Mouse (Mus musculus): ENCODE measurements at regions not wholly inside any gene's neighbourhood (a gene's known extent, or its start where the extent isn't known, plus 50 kb on each side); places are given as distances from the start of the nearest gene placed in this dataset.

DNA sequence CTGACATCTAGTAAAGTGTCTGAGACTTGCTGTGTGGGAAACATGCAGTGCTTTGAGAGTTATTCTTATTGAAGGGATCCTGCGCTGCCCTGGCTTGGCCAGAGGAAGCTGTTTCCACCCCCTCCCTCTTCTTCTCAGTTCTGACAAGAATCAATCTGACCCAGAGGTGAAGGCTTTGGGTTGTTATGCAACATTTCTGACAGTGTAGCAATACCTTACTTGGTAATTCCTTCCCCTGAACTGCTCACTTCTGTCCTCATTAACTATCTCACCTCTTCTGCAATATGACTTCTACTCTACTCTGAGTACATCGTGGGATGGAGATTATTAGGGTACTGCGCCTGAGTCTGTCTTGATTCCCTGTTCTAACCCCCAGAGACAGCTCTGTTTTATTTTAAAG, 586.8 kb upstream of the Nrsn1 start:
- 83% methylated on average over 3 of the region's 3 CpGs for WGBS
- Histone ChIP-seq H3K4me1 (ENCODE audit: insufficient read depth, low read length) (no peaks in the 10 kb centered on the region), H3K27me3 (ENCODE audit: insufficient read depth, low read length) (no peaks in the 10 kb centered on the region), H3K9ac (replicated peaks; ENCODE audit: low read length) (no peak overlapping the region), H3K36me3 (ENCODE audit: insufficient read depth, low read length) (no peaks in the 10 kb centered on the region), H3K4me2 (ENCODE audit: low read depth, low read length) (no peak overlapping the region), H3K9me3 (ENCODE audit: low read length) (no peaks in the 10 kb centered on the region), H3K4me3 (ENCODE audit: low read length) (no peak overlapping the region), H3K27ac (no peak overlapping the region)
- ATAC-seq (no peak), DNase-seq (ENCODE audit: low spot score) (no peak)
- no peak for TF ChIP-seq CTCF (IDR thresholded peaks at IDR 0.05; ENCODE audit: low read depth)

- DNase-seq (ENCODE audit: low spot score) (no peak), ATAC-seq (no peak)
- Histone ChIP-seq H3K4me1 (ENCODE audit: insufficient read depth, low read length) (no peaks in the 10 kb centered on the region), H3K27ac (no peak overlapping the region), H3K4me2 (ENCODE audit: low read depth, low read length) (no peak overlapping the region), H3K36me3 (ENCODE audit: insufficient read depth, low read length) (no peaks in the 10 kb centered on the region), H3K4me3 (ENCODE audit: low read length) (no peak overlapping the region), H3K9ac (replicated peaks; ENCODE audit: low read length) (no peak overlapping the region), H3K27me3 (ENCODE audit: insufficient read depth, low read length) (no peaks in the 10 kb centered on the region), H3K9me3 (ENCODE audit: low read length) (no peaks in the 10 kb centered on the region)
- 91% methylated on average over 2 of the region's 2 CpGs for WGBS
- TF ChIP-seq CTCF (IDR thresholded peaks at IDR 0.05; ENCODE audit: low read depth): no peak
Observed at GRCm38 (mm10) chr13:25856549-25856948, 586.2 kb upstream of the Nrsn1 start.

DNA sequence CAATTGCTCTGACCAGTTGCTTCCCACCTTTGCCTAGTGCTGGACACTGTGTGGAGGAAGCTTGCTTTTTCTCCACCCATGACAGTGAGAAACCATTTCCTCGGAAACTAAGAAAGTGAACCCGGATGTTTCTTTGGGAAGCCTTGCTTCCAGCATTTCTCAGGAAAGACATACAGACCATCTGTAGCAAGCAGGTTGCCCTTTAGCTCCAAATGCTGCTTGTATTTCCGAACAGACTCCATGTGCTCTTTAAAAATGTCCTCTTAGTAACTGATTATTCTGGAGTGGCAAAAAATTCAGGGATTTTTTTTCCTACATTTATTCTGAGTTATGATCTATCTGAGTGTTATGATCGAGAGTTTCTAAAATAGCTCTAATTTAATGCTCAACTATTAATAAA, 577.9 kb upstream of the Nrsn1 start:
- no peak for TF ChIP-seq CTCF (IDR thresholded peaks at IDR 0.05; ENCODE audit: low read depth)
- ATAC-seq (no peak), DNase-seq (ENCODE audit: low spot score) (no peak)

GRCm38 (mm10) chr13:25838237-25838636, 567.9 kb upstream of the Nrsn1 start:
- Histone ChIP-seq H3K4me3 (ENCODE audit: low read length) (no peak overlapping the region), H3K9ac (replicated peaks; ENCODE audit: low read length) (no peak overlapping the region), H3K27me3 (ENCODE audit: insufficient read depth, low read length) (no peaks in the 10 kb centered on the region), H3K27ac (no peak overlapping the region), H3K4me1 (ENCODE audit: insufficient read depth, low read length) (no peaks in the 10 kb centered on the region), H3K9me3 (ENCODE audit: low read length) (no peaks in the 10 kb centered on the region), H3K4me2 (ENCODE audit: low read depth, low read length) (no peak overlapping the region), H3K36me3 (ENCODE audit: insufficient read depth, low read length) (no peaks in the 10 kb centered on the region)
- no peak for TF ChIP-seq CTCF (IDR thresholded peaks at IDR 0.05; ENCODE audit: low read depth)
- no peak for ATAC-seq
- no peak for DNase-seq (ENCODE audit: low spot score)
- WGBS: 80% methylated on average over 4 of the region's 4 CpGs

More for the DNA sequence above, 577.9 kb upstream of the Nrsn1 start:
- H3K36me3 ChIP-seq (ENCODE audit: insufficient read depth, low read length): no peaks in the 10 kb centered on the region
- H3K27ac ChIP-seq: no peak overlapping the region
- no peaks in the 10 kb centered on the region for H3K27me3 ChIP-seq (ENCODE audit: insufficient read depth, low read length)
- H3K9ac ChIP-seq (replicated peaks; ENCODE audit: low read length): no peak overlapping the region
- WGBS: 88% methylated on average over 4 of the region's 4 CpGs
- no peak overlapping the region for H3K4me2 ChIP-seq (ENCODE audit: low read depth, low read length)
- H3K4me1 ChIP-seq (ENCODE audit: insufficient read depth, low read length): no peaks in the 10 kb centered on the region
- H3K4me3 ChIP-seq (ENCODE audit: low read length): no peak overlapping the region
- H3K9me3 ChIP-seq (ENCODE audit: low read length): no peaks in the 10 kb centered on the region

DNA sequence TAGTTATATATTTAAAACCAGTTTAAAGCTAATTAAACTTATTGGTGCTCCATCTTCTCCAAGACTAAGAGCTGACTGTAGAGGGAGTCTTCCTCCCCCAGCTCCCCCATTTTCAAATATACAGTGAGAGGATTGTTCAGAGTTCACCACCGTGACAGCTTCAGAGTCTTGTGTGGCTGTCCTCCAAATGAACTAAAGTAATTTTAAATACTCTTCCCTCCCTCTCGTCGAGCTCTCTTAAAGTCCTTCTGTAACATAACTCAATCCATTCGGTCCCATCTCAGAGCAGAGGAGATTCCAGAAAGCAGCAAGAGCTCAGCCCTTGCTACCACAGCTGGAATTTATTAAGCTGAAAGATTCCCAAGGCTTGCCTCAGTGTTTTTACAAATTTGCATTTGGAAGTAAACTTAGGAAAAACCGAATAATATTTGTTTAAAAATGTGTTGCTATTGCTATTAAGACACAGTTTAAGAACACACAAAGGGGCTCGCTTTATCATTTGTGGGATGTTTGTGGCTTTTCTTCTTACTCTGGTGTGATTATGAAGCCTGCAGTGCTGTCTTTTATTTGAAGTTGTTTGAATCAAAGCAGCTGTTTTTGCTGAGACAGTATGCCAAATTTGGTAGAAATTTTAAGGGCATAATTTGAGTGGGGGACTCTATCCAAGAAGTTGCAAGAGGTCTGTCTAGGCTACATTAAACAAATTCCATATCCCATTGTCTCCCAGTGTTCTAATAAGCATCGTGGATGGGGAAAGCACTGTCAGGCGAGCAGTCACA, 559.0 kb upstream of the Nrsn1 start:
- WGBS: 67% methylated on average over 8 of the region's 8 CpGs
- Histone ChIP-seq H3K9ac (replicated peaks; ENCODE audit: low read length) (no peak overlapping the region), H3K4me3 (ENCODE audit: low read length) (no peak overlapping the region), H3K4me2 (ENCODE audit: low read depth, low read length) (no peak overlapping the region), H3K27me3 (ENCODE audit: insufficient read depth, low read length) (no peaks in the 10 kb centered on the region), H3K4me1 (ENCODE audit: insufficient read depth, low read length) (no peaks in the 10 kb centered on the region), H3K36me3 (ENCODE audit: insufficient read depth, low read length) (no peaks in the 10 kb centered on the region), H3K27ac (no peak overlapping the region), H3K9me3 (ENCODE audit: low read length) (no peaks in the 10 kb centered on the region)
- no peak for ATAC-seq
- TF ChIP-seq CTCF (IDR thresholded peaks at IDR 0.05; ENCODE audit: low read depth): no peak
- DNase-seq (ENCODE audit: low spot score): no peak

GRCm38 (mm10) chr13:25808564-25809253, 538.4 kb upstream of the Nrsn1 start:
- TF ChIP-seq CTCF (IDR thresholded peaks at IDR 0.05; ENCODE audit: low read depth): no peak
- no peaks in the 10 kb centered on the region for H3K36me3 ChIP-seq (ENCODE audit: insufficient read depth, low read length)
- no peak for ATAC-seq
- no peaks in the 10 kb centered on the region for H3K9me3 ChIP-seq (ENCODE audit: low read length)
- no peak overlapping the region for H3K4me3 ChIP-seq (ENCODE audit: low read length)
- H3K9ac ChIP-seq (replicated peaks; ENCODE audit: low read length): no peak overlapping the region
- H3K4me2 ChIP-seq (ENCODE audit: low read depth, low read length): no peak overlapping the region
- 84% methylated on average over 2 of the region's 2 CpGs for WGBS
- DNase-seq (ENCODE audit: low spot score): no peak
- no peaks in the 10 kb centered on the region for H3K4me1 ChIP-seq (ENCODE audit: insufficient read depth, low read length)
- no peaks in the 10 kb centered on the region for H3K27me3 ChIP-seq (ENCODE audit: insufficient read depth, low read length)
- H3K27ac ChIP-seq: no peak overlapping the region
